Mouse (Mus musculus) thymus, adult 2 months (tissue): ENCODE results near the gene Commd1. TPM values are rescaled to one million over a fixed set of nuclear protein-coding genes. Genes with fewer than 3 reads are reported as not detected.

Experiments used
- DNase-seq: peaks from one replicate; pipeline ENCODE4 v3.0.0; 2021
- H3K27ac ChIP-seq: fragments of 200-500 bp; 2 replicates; pipeline ENCODE4 v1.5.1; 2012; ENCODE audit warnings: low read length, control low read depth; ENCODE audit not compliant: control insufficient read depth, insufficient read depth
- H3K27me3 ChIP-seq: fragments of 200-500 bp; 2 replicates; pipeline ENCODE4 v1.6.1; 2012; ENCODE audit warnings: mild to moderate bottlenecking, low read length, moderate library complexity, mixed read lengths; ENCODE audit not compliant: control insufficient read depth, insufficient read depth
- H3K36me3 ChIP-seq: fragments of 200-500 bp; 2 replicates; pipeline ENCODE4 v1.6.1; 2012; ENCODE audit warnings: mild to moderate bottlenecking, low read length, moderate library complexity; ENCODE audit not compliant: control insufficient read depth, insufficient read depth
- H3K4me1 ChIP-seq: fragments of 200-500 bp; replicated peaks from 2 replicates; pipeline ENCODE4 v1.6.1; 2012; ENCODE audit warnings: low read length; ENCODE audit not compliant: control insufficient read depth, insufficient read depth
- H3K4me3 ChIP-seq: fragments of 200-500 bp; 2 replicates; pipeline ENCODE4 v1.5.1; 2012; ENCODE audit warnings: mild to moderate bottlenecking, low read length, control low read depth, moderate library complexity; ENCODE audit not compliant: control insufficient read depth, insufficient read depth
- CTCF ChIP-seq: fragments of 200-500 bp; IDR thresholded peaks from 2 replicates; pipeline ENCODE4 v1.5.1; 2012; ENCODE audit warnings: mild to moderate bottlenecking, control low read depth, low read length, moderate library complexity, borderline replicate concordance; ENCODE audit not compliant: control insufficient read depth, poor library complexity, insufficient read depth; ENCODE audit errors: extremely low read depth
- POLR2A ChIP-seq: fragments of 200-500 bp; IDR thresholded peaks from 2 replicates; pipeline ENCODE4 v1.6.1; 2012; ENCODE audit warnings: mild to moderate bottlenecking, low read length, control low read depth, moderate library complexity; ENCODE audit not compliant: control insufficient read depth, poor library complexity, insufficient read depth; ENCODE audit errors: extremely low read depth
- WGBS: fragments of 180-500 bp; shearing (Covaris S2); methylation state at CpG from one replicate; pipeline ENCODE4 v1.1.7; 2018; 5-methylcytosine and 5-hydroxymethylcytosine counted together
- polyA plus RNA-seq: library from polyadenylated mRNA; depleted of rRNA; stranded (reverse); fragments of >200 nt; gene quantifications from 2 replicates; pipeline ENCODE4 v1.2.3, GENCODE M21; 2012

The Commd1 gene
- polyA plus RNA-seq, 1 experiment, result 13.0 TPM

GRCm38 (mm10) chr11:22871628-22872306, 110.4 kb downstream of the Commd1 start:
- Histone ChIP-seq H3K27ac (peak overlapping the region; percentile 57), H3K36me3 (no peaks in the 10 kb centered on the region), H3K4me1 (peaks cover 19% of the 10 kb centered on the region), H3K4me3 (peak overlapping the region; percentile 16; the same call in 1 of the 2 replicates), H3K27me3 (no peaks in the 10 kb centered on the region)
- WGBS, result 12% methylated on average over 7 of the region's 7 CpGs
- peak; percentile 27 for DNase-seq
- TF ChIP-seq POLR2A (no peak), CTCF (no peak)

- DNase-seq, result no peak
- Histone ChIP-seq H3K4me3 (no peak overlapping the region), H3K36me3 (no peaks in the 10 kb centered on the region), H3K27ac (no peak overlapping the region), H3K4me1 (peaks cover 21% of the 10 kb centered on the region), H3K27me3 (no peaks in the 10 kb centered on the region)
- no peak for TF ChIP-seq POLR2A
- TF ChIP-seq CTCF, result no peak
- 91% methylated on average over 8 of the region's 8 CpGs for WGBS
Observed at GRCm38 (mm10) chr11:22868582-22868981, 113.6 kb downstream of the Commd1 start.

- no peaks in the 10 kb centered on the region for H3K27me3 ChIP-seq
- WGBS, result 98% methylated on average over 5 of the region's 5 CpGs
- no peak for TF ChIP-seq CTCF
- TF ChIP-seq POLR2A, result no peak
Observed at GRCm38 (mm10) chr11:22867691-22868090, 114.5 kb downstream of the Commd1 start.

GRCm38 (mm10) chr11:22865635-22866246, 116.4 kb downstream of the Commd1 start:
- WGBS, result 46% methylated on average over 7 of the region's 7 CpGs
- Histone ChIP-seq H3K4me3 (no peak overlapping the region), H3K36me3 (no peaks in the 10 kb centered on the region), H3K27ac (no peak overlapping the region), H3K27me3 (no peaks in the 10 kb centered on the region), H3K4me1 (peaks cover 5% of the 10 kb centered on the region)
- TF ChIP-seq POLR2A, result no peak
- no peak for TF ChIP-seq CTCF
- no peak for DNase-seq

More at GRCm38 (mm10) chr11:22867691-22868090, 114.5 kb downstream of the Commd1 start:
- peaks cover 16% of the 10 kb centered on the region for H3K4me1 ChIP-seq
- H3K27ac ChIP-seq, result no peak overlapping the region
- DNase-seq, result no peak
- no peak overlapping the region for H3K4me3 ChIP-seq
- no peaks in the 10 kb centered on the region for H3K36me3 ChIP-seq

GRCm38 (mm10) chr11:22864305-22865060, 117.7 kb downstream of the Commd1 start:
- Histone ChIP-seq H3K27ac (no peak overlapping the region), H3K27me3 (no peaks in the 10 kb centered on the region), H3K4me1 (peaks cover 8% of the 10 kb centered on the region), H3K36me3 (no peaks in the 10 kb centered on the region), H3K4me3 (no peak overlapping the region)
- no peak for DNase-seq
- TF ChIP-seq POLR2A (no peak), CTCF (no peak)
- 93% methylated on average over 8 of the region's 8 CpGs for WGBS

- no peak for DNase-seq
- H3K27me3 ChIP-seq, result no peaks in the 10 kb centered on the region
- no peaks in the 10 kb centered on the region for H3K36me3 ChIP-seq
- 93% methylated on average over 4 of the region's 4 CpGs for WGBS
- H3K4me1 ChIP-seq, result peaks cover 8% of the 10 kb centered on the region
- TF ChIP-seq CTCF (no peak), POLR2A (no peak)
- H3K4me3 ChIP-seq, result no peak overlapping the region
- H3K27ac ChIP-seq, result no peak overlapping the region
Observed at GRCm38 (mm10) chr11:22863581-22863980, 118.6 kb downstream of the Commd1 start.
